Mouse (Mus musculus) hindbrain, embryonic 12.5 days (tissue): ENCODE results near the gene Nectin4. TPM values are rescaled to one million over a fixed set of nuclear protein-coding genes. Genes with fewer than 3 reads are reported as not detected.
"Not testable (repeated sequence)": the region's sequence is repeated elsewhere in the genome, so short reads cannot be mapped to it uniquely, and the experiment has no call there.

Experiments
- ATAC-seq: fragments of 200-750 bp; cut with Nextera tagmentation; 2 replicates; pipeline ENCODE4 v1.8.0; 2017; ENCODE audit warnings: moderate TSS enrichment; ENCODE audit not compliant: low FRiP score
- H3K27ac ChIP-seq: fragments of 300-500 bp; sonication (generic); 2 replicates; pipeline ENCODE4 v1.5.1; 2016; ENCODE audit warnings: mild to moderate bottlenecking
- H3K27me3 ChIP-seq: fragments of 300-500 bp; sonication (generic); 2 replicates; pipeline ENCODE4 v1.6.1; 2016; ENCODE audit warnings: mild to moderate bottlenecking
- H3K36me3 ChIP-seq: fragments of 300-500 bp; sonication (generic); 2 replicates; pipeline ENCODE4 v1.6.1; 2016; ENCODE audit warnings: mild to moderate bottlenecking
- H3K4me1 ChIP-seq: fragments of 300-500 bp; sonication (generic); 2 replicates; pipeline ENCODE4 v1.6.1; 2016
- H3K4me2 ChIP-seq: fragments of 300-500 bp; sonication (generic); replicated peaks from 2 replicates; pipeline ENCODE4 v1.6.1; 2016; ENCODE audit warnings: mild to moderate bottlenecking
- H3K4me3 ChIP-seq: fragments of 300-500 bp; sonication (generic); 2 replicates; pipeline ENCODE4 v1.5.1; 2016; ENCODE audit warnings: mild to moderate bottlenecking
- H3K9ac ChIP-seq: fragments of 300-500 bp; sonication (generic); 2 replicates; pipeline ENCODE4 v1.6.1; 2016; ENCODE audit warnings: mild to moderate bottlenecking, moderate library complexity
- H3K9me3 ChIP-seq: fragments of 300-500 bp; sonication (generic); replicated peaks from 2 replicates; pipeline ENCODE4 v1.6.1; 2016; ENCODE audit warnings: mild to moderate bottlenecking
- WGBS: fragments of 180-500 bp; shearing (Covaris S2); methylation state at CpG from one replicate; pipeline ENCODE4 v1.1.7; 2016; 5-methylcytosine and 5-hydroxymethylcytosine counted together
- polyA plus RNA-seq: library from polyadenylated mRNA; unstranded; fragments of >200 nt; fragmentation: Nextera tagmentation; extraction: Ambion mirVana; gene quantifications from 2 replicates; pipeline ENCODE4 v1.2.1, GENCODE M21; 2016

The Nectin4 gene
- 1.6 and 1.7 TPM in 2 replicates for polyA plus RNA-seq

DNA sequence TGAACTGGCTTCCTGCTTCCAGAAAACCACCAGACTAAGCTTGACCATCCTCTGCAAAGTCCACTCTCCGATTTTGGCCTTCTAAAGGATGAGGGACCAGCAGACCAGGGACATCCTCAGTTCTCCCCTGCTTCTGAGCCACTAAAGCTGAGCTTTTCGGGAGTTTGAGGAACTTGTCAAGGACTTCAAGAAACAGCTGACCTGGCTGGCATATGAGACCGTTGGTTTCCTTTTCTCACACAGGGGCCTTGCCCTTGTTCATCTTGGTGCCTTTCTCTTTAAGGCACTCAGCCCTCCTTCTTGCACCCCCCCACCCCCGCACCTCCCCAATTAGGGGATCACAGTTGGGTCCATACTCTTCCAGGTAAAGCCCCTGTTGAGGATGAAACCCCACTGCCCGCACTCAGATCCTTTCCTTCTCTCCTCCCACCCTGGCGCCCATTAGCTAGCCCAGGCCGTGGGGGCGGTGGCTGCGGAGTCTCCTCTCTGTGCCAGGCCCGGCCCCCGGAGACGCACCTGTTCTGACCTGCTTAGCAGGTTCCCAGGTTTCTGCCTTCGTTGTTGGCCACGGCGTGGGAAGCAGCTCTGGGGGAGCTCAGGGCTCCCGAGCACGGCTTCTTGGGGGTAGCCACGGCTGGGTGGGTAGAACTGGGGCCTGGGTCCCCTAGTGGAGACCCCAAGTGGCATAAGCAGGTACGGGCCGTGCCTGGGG, at the start of gene Nectin4:
Gene Nectin4, plus strand, starts transcription at position 255 of the 712 bp plus-strand sequence.
- Histone ChIP-seq H3K9me3 (no peaks in the 10 kb centered on the region), H3K4me3 (no peak within 1 kb of the TSS), H3K27me3 (peaks cover 12% of the 10 kb centered on the region), H3K4me2 (no peak within 1 kb of the TSS), H3K27ac (no peak within 1 kb of the TSS), H3K36me3 (no peaks in the 10 kb centered on the region), H3K4me1 (peaks cover 5% of the 10 kb centered on the region; the same call in 1 of the 2 replicates), H3K9ac (no peak within 1 kb of the TSS)
- WGBS = 46% methylated on average over 20 of the region's 20 CpGs
- ATAC-seq = no peak; the same call in 1 of the 2 replicates

GRCm38 (mm10) chr1:171320151-171320550, 49.7 kb upstream of the Nectin4 start:
- ATAC-seq = no peak
- Histone ChIP-seq H3K4me3 (no peak overlapping the region), H3K36me3 (no peaks in the 10 kb centered on the region), H3K27me3 (no peaks in the 10 kb centered on the region), H3K4me1 (no peaks in the 10 kb centered on the region), H3K4me2 (no peak overlapping the region; the same call in 1 of the 2 replicates), H3K27ac (no peak overlapping the region), H3K9ac (0 out of 2 replicates have a peak overlapping the region, but pooled peaks have one; percentile 18), H3K9me3 (no peaks in the 10 kb centered on the region)
- WGBS = 17% methylated on average over 5 of the region's 5 CpGs

DNA sequence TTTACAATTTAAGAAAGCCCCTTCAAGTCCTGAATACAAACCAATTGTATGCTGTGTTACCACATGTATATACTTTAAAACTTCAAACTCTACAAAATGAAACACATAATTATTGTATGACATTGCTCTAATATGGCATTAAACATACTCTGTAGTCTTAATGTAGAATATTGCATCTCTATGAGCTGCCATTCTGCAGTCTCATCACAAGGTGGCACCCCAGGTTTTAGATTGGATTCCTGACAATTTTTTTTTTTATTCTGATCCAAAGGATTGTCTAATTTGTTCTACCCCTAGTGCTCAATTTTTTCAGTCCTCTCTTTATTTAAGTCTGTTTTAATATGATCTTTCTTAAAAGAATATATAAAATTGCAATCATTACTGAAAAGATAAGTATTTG, 48.5 kb upstream of the Nectin4 start:
- H3K4me1 ChIP-seq = no peaks in the 10 kb centered on the region
- H3K9me3 ChIP-seq = no peaks in the 10 kb centered on the region
- no peaks in the 10 kb centered on the region for H3K27me3 ChIP-seq
- ATAC-seq = no peak
- H3K4me3 ChIP-seq = no peak overlapping the region
- H3K4me2 ChIP-seq = no peak overlapping the region
- no peak overlapping the region for H3K27ac ChIP-seq
- H3K9ac ChIP-seq = no peak overlapping the region
- H3K36me3 ChIP-seq = no peaks in the 10 kb centered on the region

GRCm38 (mm10) chr1:171322012-171322411, 47.9 kb upstream of the Nectin4 start:
- H3K4me3 ChIP-seq = no peak overlapping the region
- no peak overlapping the region for H3K27ac ChIP-seq
- no peak overlapping the region for H3K4me2 ChIP-seq
- 74% methylated on average over 1 of the region's 1 CpGs for WGBS
- no peaks in the 10 kb centered on the region for H3K27me3 ChIP-seq
- no peak overlapping the region for H3K9ac ChIP-seq
- H3K4me1 ChIP-seq = no peaks in the 10 kb centered on the region; the same call in 1 of the 2 replicates
- no peaks in the 10 kb centered on the region for H3K36me3 ChIP-seq
- 0 out of 2 replicates have a peak, but pooled peaks have one; percentile 46 for ATAC-seq
- no peaks in the 10 kb centered on the region for H3K9me3 ChIP-seq

- Histone ChIP-seq H3K4me1 (peaks cover 19% of the 10 kb centered on the region), H3K27ac (no peak overlapping the region), H3K4me2 (no peak overlapping the region), H3K4me3 (no peak overlapping the region), H3K36me3 (no peaks in the 10 kb centered on the region), H3K27me3 (no peaks in the 10 kb centered on the region), H3K9ac (no peak overlapping the region), H3K9me3 (no peaks in the 10 kb centered on the region)
- WGBS = 78% methylated on average over 2 of the region's 2 CpGs
- ATAC-seq = no peak
These were observed 44.3 kb upstream of the Nectin4 start for GRCm38 (mm10) chr1:171325571-171325970.

- not testable (repeated sequence) for H3K9ac ChIP-seq, H3K36me3 ChIP-seq, ATAC-seq, H3K4me3 ChIP-seq, H3K27me3 ChIP-seq, H3K9me3 ChIP-seq, H3K4me2 ChIP-seq, H3K27ac ChIP-seq
- peaks cover 28% of the 10 kb centered on the region for H3K4me1 ChIP-seq
- 96% methylated on average over 4 of the region's 4 CpGs for WGBS
These were observed 43.3 kb upstream of the Nectin4 start for GRCm38 (mm10) chr1:171326588-171326987.

- H3K4me3 ChIP-seq = peak overlapping the region; percentile 77
- no peak for ATAC-seq
- H3K4me1 ChIP-seq = peaks cover 33% of the 10 kb centered on the region
- 37% methylated on average over 9 of the region's 9 CpGs for WGBS
- H3K27me3 ChIP-seq = no peaks in the 10 kb centered on the region
- no peaks in the 10 kb centered on the region for H3K36me3 ChIP-seq
- no peaks in the 10 kb centered on the region for H3K9me3 ChIP-seq
- H3K9ac ChIP-seq = peak overlapping the region; percentile 91
- peak overlapping the region; percentile 99 for H3K27ac ChIP-seq
- peak overlapping the region; percentile 81 for H3K4me2 ChIP-seq
These were observed 41.7 kb upstream of the Nectin4 start for GRCm38 (mm10) chr1:171328244-171328643.

DNA sequence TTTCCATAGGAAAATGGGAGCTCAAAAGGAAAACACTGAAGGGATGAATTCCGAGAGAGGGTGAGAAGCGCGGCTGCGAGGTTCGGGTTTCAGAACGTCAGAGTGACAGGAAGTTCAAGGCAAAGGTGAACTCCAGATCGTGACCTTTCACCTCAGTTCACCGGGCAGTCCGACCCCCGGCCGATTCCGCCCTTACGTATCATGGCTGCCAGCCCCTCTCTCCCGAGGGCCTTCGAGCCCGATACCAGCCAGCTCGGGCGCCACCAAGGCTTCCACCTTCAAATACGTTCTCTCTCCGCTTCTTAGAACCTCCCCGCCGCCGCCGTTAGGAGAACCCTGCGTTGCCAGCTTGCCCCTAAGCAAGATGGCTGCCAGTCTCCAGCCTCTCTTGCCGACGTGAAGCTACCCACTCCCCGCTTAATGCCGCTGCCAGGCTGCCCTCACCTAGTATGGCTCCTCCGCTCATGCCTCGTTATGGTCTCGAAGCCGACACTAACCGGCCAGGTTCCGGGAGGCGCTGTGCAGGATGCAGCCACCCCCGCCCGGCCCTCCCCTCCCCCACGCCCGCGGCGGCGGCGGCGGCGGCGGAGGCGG, 41.0 kb upstream of the Nectin4 start, which contains the start of gene Dedd:
Gene Dedd, plus strand, starts transcription at position 307 of the 594 bp plus-strand sequence.
- under 1% methylated on average over 38 of the region's 48 CpGs for WGBS

DNA sequence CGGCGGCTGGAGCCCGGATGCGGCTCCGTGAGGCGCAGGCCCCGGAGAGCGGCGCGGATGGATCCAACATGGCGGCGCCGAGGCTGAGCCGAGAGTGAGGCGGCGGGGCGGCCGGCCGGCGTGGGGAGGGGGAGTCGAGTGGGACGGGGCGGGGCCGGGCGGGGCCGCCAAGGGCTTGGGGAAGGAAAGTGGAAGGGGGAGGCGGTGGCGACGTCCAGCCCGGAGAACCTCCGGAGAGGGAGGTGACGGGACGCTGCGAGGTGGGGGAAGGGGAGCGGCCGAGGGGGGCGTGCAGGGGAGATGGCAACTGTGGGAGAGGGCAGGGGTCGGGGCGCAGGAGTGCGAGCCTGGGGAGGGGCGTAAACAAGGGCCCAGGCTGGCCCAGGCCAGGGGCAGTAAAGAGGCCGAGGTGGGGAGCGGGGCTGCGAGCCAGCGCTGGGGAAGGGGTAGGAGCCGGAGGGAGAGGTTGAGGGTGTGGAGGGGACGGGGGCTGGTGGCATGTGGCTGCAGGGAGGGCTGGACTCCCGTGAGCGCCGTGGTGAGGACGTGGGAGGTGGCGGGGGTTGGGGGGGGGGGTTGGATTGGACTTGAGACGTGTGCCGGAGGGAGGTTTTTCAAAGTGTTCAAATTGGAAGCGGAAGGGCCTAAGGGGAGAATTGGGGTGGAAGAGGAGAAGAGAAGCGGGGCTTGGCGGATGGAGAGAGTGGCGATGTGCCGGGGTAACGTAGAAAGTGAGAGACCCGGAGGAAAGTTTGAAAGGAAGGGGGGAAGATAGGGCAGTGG, 40.3 kb upstream of the Nectin4 start:
- H3K4me1 ChIP-seq = peaks cover 37% of the 10 kb centered on the region
- peak; percentile 90 for ATAC-seq
- no peaks in the 10 kb centered on the region for H3K27me3 ChIP-seq
- peak overlapping the region; percentile 81 for H3K4me2 ChIP-seq
- H3K9me3 ChIP-seq = no peaks in the 10 kb centered on the region
- H3K36me3 ChIP-seq = peaks cover 4% of the 10 kb centered on the region; the same call in 1 of the 2 replicates
- peak overlapping the region; percentile 77 for H3K4me3 ChIP-seq
- 2% methylated on average over 44 of the region's 61 CpGs for WGBS
- H3K27ac ChIP-seq = peak overlapping the region; percentile 99
- peak overlapping the region; percentile 91 for H3K9ac ChIP-seq

More for the DNA sequence above, 41.0 kb upstream of the Nectin4 start, which contains the start of gene Dedd:
- Histone ChIP-seq H3K9ac (peak within 1 kb of the TSS; percentile 91), H3K9me3 (no peaks in the 10 kb centered on the region), H3K4me3 (peak within 1 kb of the TSS; percentile 77), H3K27me3 (no peaks in the 10 kb centered on the region), H3K36me3 (peaks cover 4% of the 10 kb centered on the region; the same call in 1 of the 2 replicates), H3K27ac (peak within 1 kb of the TSS; percentile 99), H3K4me2 (peak within 1 kb of the TSS; percentile 81), H3K4me1 (peaks cover 37% of the 10 kb centered on the region)
- peak; percentile 96 for ATAC-seq

- Histone ChIP-seq H3K27me3 (no peaks in the 10 kb centered on the region), H3K4me2 (peak overlapping the region; percentile 81), H3K4me3 (peak overlapping the region; percentile 77), H3K9ac (peak overlapping the region; percentile 91), H3K4me1 (peaks cover 37% of the 10 kb centered on the region), H3K36me3 (peaks cover 4% of the 10 kb centered on the region; the same call in 1 of the 2 replicates), H3K9me3 (no peaks in the 10 kb centered on the region), H3K27ac (peak overlapping the region; percentile 99)
- 0 out of 2 replicates have a peak, but pooled peaks have one; percentile 20 for ATAC-seq
- under 1% methylated on average over 4 of the region's 4 CpGs for WGBS
These were observed 39.7 kb upstream of the Nectin4 start for GRCm38 (mm10) chr1:171330216-171330560.

DNA sequence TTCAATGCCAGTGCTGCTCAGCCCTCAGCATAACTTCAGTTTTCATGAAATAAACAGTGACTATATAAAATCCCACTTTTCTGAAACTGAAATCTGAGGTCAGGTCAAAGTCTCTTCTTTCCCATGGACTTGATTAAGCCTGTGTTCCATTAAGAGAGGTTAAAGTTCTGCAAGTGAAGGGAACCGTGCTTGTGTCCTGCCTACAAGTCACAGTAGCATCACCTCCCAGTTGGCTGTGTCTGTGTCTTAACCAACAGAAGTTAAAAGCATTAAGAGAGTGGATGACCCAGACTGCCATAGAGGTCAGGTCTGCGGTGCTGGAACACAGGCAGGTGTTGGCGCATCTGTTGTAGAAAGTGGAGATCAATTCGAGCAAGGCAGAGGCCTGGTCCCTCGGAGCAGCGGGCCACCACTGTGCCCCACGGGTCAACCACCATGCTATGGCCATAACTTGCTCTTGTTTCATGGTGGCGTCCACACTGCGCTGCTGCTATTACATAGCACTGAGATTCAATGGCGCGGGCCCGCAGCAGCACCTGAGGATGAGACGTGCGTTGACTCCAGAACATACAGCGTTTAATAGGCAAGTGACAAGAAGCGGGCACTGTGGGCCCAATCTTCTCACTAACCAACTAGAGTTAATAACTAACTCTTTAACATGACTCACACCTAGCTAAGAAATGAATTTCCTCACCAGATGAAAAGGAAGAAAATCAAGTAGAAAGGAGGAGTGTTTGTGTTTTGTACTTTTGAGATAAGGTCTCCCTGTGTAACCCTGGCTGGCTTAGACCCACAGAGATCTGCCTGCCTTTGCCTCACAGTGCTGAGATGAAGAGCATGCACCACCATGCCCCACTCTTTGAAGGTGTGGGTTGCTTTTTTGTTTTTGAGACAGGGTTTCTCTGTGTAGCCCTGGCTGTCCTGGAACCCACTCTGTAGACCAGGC, 27.4 kb upstream of the Nectin4 start:
- no peak for ATAC-seq
- Histone ChIP-seq H3K4me3 (no peak overlapping the region), H3K9ac (no peak overlapping the region), H3K36me3 (peaks cover 60% of the 10 kb centered on the region), H3K27me3 (no peaks in the 10 kb centered on the region), H3K9me3 (peaks cover 4% of the 10 kb centered on the region), H3K4me1 (peaks cover 20% of the 10 kb centered on the region), H3K27ac (no peak overlapping the region), H3K4me2 (no peak overlapping the region)
- WGBS = 95% methylated on average over 16 of the region's 16 CpGs
